Mouse (Mus musculus): ENCODE measurements around the gene Psat1.

GRCm38 (mm10) chr19:15947237-15947636, at the start of gene Psat1:
- TF ChIP-seq CTCF (IDR thresholded peaks at IDR 0.05; ENCODE audit: low read depth) (no peak), EP300 (IDR thresholded peaks at IDR 0.05; ENCODE audit: low read depth) (no peak)

Data from liver, embryonic 14.5 days (tissue).